Mouse (Mus musculus) testis, adult 2 months (tissue): ENCODE measurements around the gene Mia. TPM values are rescaled to one million over a fixed set of nuclear protein-coding genes. Genes with fewer than 3 reads are reported as not detected.

Experiments
- H3K27ac ChIP-seq: fragments of 200-500 bp; 2 replicates; pipeline ENCODE4 v1.5.1; 2012; ENCODE audit warnings: low read depth, low read length; ENCODE audit not compliant: control insufficient read depth, insufficient read depth
- H3K27me3 ChIP-seq: fragments of 200-500 bp; 2 replicates; pipeline ENCODE4 v1.6.1; 2012; ENCODE audit warnings: mild to moderate bottlenecking, low read length, moderate library complexity; ENCODE audit not compliant: control insufficient read depth, insufficient read depth
- H3K36me3 ChIP-seq: fragments of 200-500 bp; 2 replicates; pipeline ENCODE4 v1.6.1; 2012; ENCODE audit warnings: mild to moderate bottlenecking, low read length; ENCODE audit not compliant: control insufficient read depth, insufficient read depth
- H3K4me1 ChIP-seq: fragments of 200-500 bp; 2 replicates; pipeline ENCODE4 v1.6.1; 2012; ENCODE audit warnings: low read length; ENCODE audit not compliant: control insufficient read depth, insufficient read depth
- H3K4me3 ChIP-seq: fragments of 200-500 bp; 2 replicates; pipeline ENCODE4 v1.5.1; 2012; ENCODE audit warnings: low read depth, mild to moderate bottlenecking, low read length, moderate library complexity, mixed read lengths; ENCODE audit not compliant: control insufficient read depth
- CTCF ChIP-seq: fragments of 200-500 bp; IDR thresholded peaks from 2 replicates; pipeline ENCODE4 v1.5.1; 2012; ENCODE audit warnings: low read depth, mild to moderate bottlenecking, inconsistent platforms, low read length, moderate library complexity; ENCODE audit not compliant: control insufficient read depth, insufficient read depth, insufficient replicate concordance
- POLR2A ChIP-seq: fragments of 200-500 bp; IDR thresholded peaks from 2 replicates; pipeline ENCODE4 v1.6.1; 2012; ENCODE audit warnings: low read depth, mild to moderate bottlenecking, inconsistent platforms, low read length, moderate library complexity; ENCODE audit not compliant: control insufficient read depth
- polyA plus RNA-seq: library from polyadenylated mRNA; depleted of rRNA; stranded (reverse); fragments of >200 nt; gene quantifications from 2 replicates; pipeline ENCODE4 v1.2.3, GENCODE M21; 2012

Gene Mia
- polyA plus RNA-seq, 1 experiment, result 6.9 TPM

GRCm38 (mm10) chr7:27219937-27220336 lies 39.0 kb upstream of the Mia start:
- Histone ChIP-seq H3K4me1 (no peaks in the 10 kb centered on the region), H3K27me3 (no peaks in the 10 kb centered on the region), H3K4me3 (no peak overlapping the region), H3K27ac (no peak overlapping the region), H3K36me3 (peaks cover 1% of the 10 kb centered on the region; the same call in 1 of the 2 replicates)
- TF ChIP-seq POLR2A, result no peak
- TF ChIP-seq CTCF, result no peak

- no peaks in the 10 kb centered on the region for H3K4me1 ChIP-seq
Measured at GRCm38 (mm10) chr7:27218586-27218985, 37.6 kb upstream of the Mia start.

GRCm38 (mm10) chr7:27212626-27213025 lies 31.7 kb upstream of the Mia start:
- H3K27me3 ChIP-seq, result no peaks in the 10 kb centered on the region
- H3K36me3 ChIP-seq, result peaks cover 5% of the 10 kb centered on the region
- H3K4me1 ChIP-seq, result no peaks in the 10 kb centered on the region
- no peak overlapping the region for H3K4me3 ChIP-seq
- TF ChIP-seq POLR2A (no peak), CTCF (no peak)
- no peak overlapping the region for H3K27ac ChIP-seq

More at GRCm38 (mm10) chr7:27218586-27218985, 37.6 kb upstream of the Mia start:
- Histone ChIP-seq H3K27me3 (no peaks in the 10 kb centered on the region), H3K36me3 (peaks cover 5% of the 10 kb centered on the region), H3K4me3 (no peak overlapping the region), H3K27ac (no peak overlapping the region)
- no peak for TF ChIP-seq CTCF
- TF ChIP-seq POLR2A, result no peak

GRCm38 (mm10) chr7:27203730-27204449 lies 22.9 kb upstream of the Mia start:
- no peak overlapping the region for H3K4me3 ChIP-seq
- H3K27me3 ChIP-seq, result no peaks in the 10 kb centered on the region
- H3K4me1 ChIP-seq, result no peaks in the 10 kb centered on the region; the same call in 1 of the 2 replicates
- no peak overlapping the region for H3K27ac ChIP-seq
- no peak for TF ChIP-seq POLR2A
- no peak for TF ChIP-seq CTCF
- H3K36me3 ChIP-seq, result no peaks in the 10 kb centered on the region

- TF ChIP-seq CTCF, result no peak
- no peak for TF ChIP-seq POLR2A
- Histone ChIP-seq H3K36me3 (peaks cover 3% of the 10 kb centered on the region), H3K27me3 (no peaks in the 10 kb centered on the region), H3K4me1 (peaks cover 8% of the 10 kb centered on the region), H3K4me3 (no peak overlapping the region), H3K27ac (no peak overlapping the region)
Measured at GRCm38 (mm10) chr7:27198779-27199178, 17.8 kb upstream of the Mia start.

- H3K36me3 ChIP-seq, result peaks cover 6% of the 10 kb centered on the region
- H3K4me3 ChIP-seq, result no peak overlapping the region
- TF ChIP-seq POLR2A, result no peak
- TF ChIP-seq CTCF, result no peak
- peaks cover 8% of the 10 kb centered on the region for H3K4me1 ChIP-seq
- no peak overlapping the region for H3K27ac ChIP-seq
- no peaks in the 10 kb centered on the region for H3K27me3 ChIP-seq
Measured at GRCm38 (mm10) chr7:27198355-27198754, 17.4 kb upstream of the Mia start.

- Histone ChIP-seq H3K4me3 (no peak overlapping the region), H3K27ac (peak overlapping the region; percentile 75), H3K36me3 (peaks cover 6% of the 10 kb centered on the region), H3K4me1 (peaks cover 8% of the 10 kb centered on the region), H3K27me3 (no peaks in the 10 kb centered on the region)
- TF ChIP-seq POLR2A (no peak), CTCF (no peak)
Measured at GRCm38 (mm10) chr7:27197634-27198033, 16.7 kb upstream of the Mia start.

GRCm38 (mm10) chr7:27197136-27197535 lies 16.2 kb upstream of the Mia start:
- peaks cover 6% of the 10 kb centered on the region for H3K36me3 ChIP-seq
- no peak overlapping the region for H3K4me3 ChIP-seq
- peak overlapping the region; percentile 75 for H3K27ac ChIP-seq
- H3K27me3 ChIP-seq, result no peaks in the 10 kb centered on the region
- H3K4me1 ChIP-seq, result peaks cover 10% of the 10 kb centered on the region
- no peak for TF ChIP-seq POLR2A
- TF ChIP-seq CTCF, result no peak
